Mouse (Mus musculus): ENCODE measurements at regions not wholly inside any gene's neighbourhood (a gene's known extent, or its start where the extent isn't known, plus 50 kb on each side); places are given as distances from the start of the nearest gene placed in this dataset.

DNA sequence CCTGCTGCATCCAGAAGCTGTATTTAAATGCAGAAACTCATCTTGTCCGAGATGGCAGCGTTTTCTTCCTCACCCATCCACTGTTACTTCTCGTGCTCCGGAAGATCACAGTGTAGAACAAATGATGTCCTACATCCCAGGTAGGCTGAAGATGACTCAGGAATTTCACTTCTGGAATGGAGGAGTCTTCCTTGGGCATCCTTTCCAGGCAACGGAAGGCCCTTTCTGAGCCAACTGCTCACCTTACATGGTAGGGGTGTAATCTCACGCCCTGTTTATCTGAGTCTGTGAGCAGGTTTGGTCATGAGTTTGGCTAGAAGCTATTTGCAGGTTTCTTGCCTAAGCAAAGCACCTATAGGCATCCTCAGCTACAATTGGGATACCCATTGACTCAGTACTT lies 176.9 kb downstream of the Gm19410 start:
- TF ChIP-seq MYOD1 (IDR thresholded peaks at IDR 0.05; ENCODE audit: control insufficient read depth, insufficient read length, low read depth): no peak
- no peak for TF ChIP-seq CEBPB (IDR thresholded peaks at IDR 0.05; ENCODE audit: low read depth)
- H3K36me3 ChIP-seq (ENCODE audit: control insufficient read depth, insufficient read depth): no peaks in the 10 kb centered on the region
- H3K4me3 ChIP-seq (ENCODE audit: insufficient read depth, poor library complexity, severe bottlenecking): no peak overlapping the region
- no peak overlapping the region for H3ac ChIP-seq (ENCODE audit: control insufficient read depth, insufficient read length, low read depth)
- no peaks in the 10 kb centered on the region for H3K79me2 ChIP-seq (ENCODE audit: control insufficient read depth, insufficient read depth)
- no peaks in the 10 kb centered on the region for H3K27me3 ChIP-seq (ENCODE audit: control insufficient read depth, insufficient read depth, insufficient read length)
- no peaks in the 10 kb centered on the region for H3K79me3 ChIP-seq (ENCODE audit: low read depth)

GRCm38 (mm10) chr8:35943686-35944085 lies 178.1 kb downstream of the Gm19410 start:
- H3K27me3 ChIP-seq (ENCODE audit: control insufficient read depth, insufficient read depth, insufficient read length): no peaks in the 10 kb centered on the region

DNA sequence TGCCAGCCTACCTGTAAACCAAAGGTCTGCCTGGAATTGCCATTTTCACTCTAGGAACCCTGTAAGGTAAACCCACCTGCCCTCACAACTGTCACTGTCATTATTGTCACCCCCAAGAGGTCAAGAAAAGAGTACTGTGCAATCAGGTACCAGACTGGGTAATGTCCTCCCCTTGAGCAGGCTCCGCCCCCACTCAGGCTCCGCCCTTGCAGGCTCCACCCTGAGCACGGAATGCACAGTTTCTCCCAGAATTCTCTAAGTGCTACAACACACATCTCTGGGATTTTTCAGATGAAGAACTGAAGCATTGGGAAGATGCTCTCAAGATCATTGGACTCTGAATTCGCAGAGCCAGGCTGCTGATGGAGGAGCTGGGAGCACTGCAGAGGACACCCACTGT lies 178.9 kb downstream of the Gm19410 start:
- Histone ChIP-seq H3ac (ENCODE audit: control insufficient read depth, insufficient read length, low read depth) (no peak overlapping the region), H3K27me3 (ENCODE audit: control insufficient read depth, insufficient read depth, insufficient read length) (no peaks in the 10 kb centered on the region), H3K79me3 (ENCODE audit: low read depth) (no peaks in the 10 kb centered on the region), H3K36me3 (ENCODE audit: control insufficient read depth, insufficient read depth) (no peaks in the 10 kb centered on the region), H3K4me3 (ENCODE audit: insufficient read depth, poor library complexity, severe bottlenecking) (no peak overlapping the region), H3K79me2 (ENCODE audit: control insufficient read depth, insufficient read depth) (no peaks in the 10 kb centered on the region)
- no peak for TF ChIP-seq CEBPB (IDR thresholded peaks at IDR 0.05; ENCODE audit: low read depth)
- TF ChIP-seq MYOD1 (IDR thresholded peaks at IDR 0.05; ENCODE audit: control insufficient read depth, insufficient read length, low read depth): no peak
- TF ChIP-seq FOSL1 (IDR thresholded peaks at IDR 0.05; ENCODE audit: insufficient read depth, low read length, poor library complexity, severe bottlenecking): no peak
- no peak for TF ChIP-seq CTCF (IDR thresholded peaks at IDR 0.05; ENCODE audit: control insufficient read depth, insufficient read depth, insufficient read length)
- no peak for TF ChIP-seq MYOG (IDR thresholded peaks at IDR 0.05; ENCODE audit: control insufficient read depth, extremely low read depth, insufficient read length)
- no peak for TF ChIP-seq USF1 (IDR thresholded peaks at IDR 0.05; ENCODE audit: low read depth)
- TF ChIP-seq MAX (IDR thresholded peaks at IDR 0.05): no peak

More at GRCm38 (mm10) chr8:35943686-35944085, 178.1 kb downstream of the Gm19410 start:
- Histone ChIP-seq H3K79me3 (ENCODE audit: low read depth) (no peaks in the 10 kb centered on the region), H3K79me2 (ENCODE audit: control insufficient read depth, insufficient read depth) (no peaks in the 10 kb centered on the region), H3K36me3 (ENCODE audit: control insufficient read depth, insufficient read depth) (no peaks in the 10 kb centered on the region), H3ac (ENCODE audit: control insufficient read depth, insufficient read length, low read depth) (no peak overlapping the region), H3K4me3 (ENCODE audit: insufficient read depth, poor library complexity, severe bottlenecking) (no peak overlapping the region)
- TF ChIP-seq CEBPB (IDR thresholded peaks at IDR 0.05; ENCODE audit: low read depth): no peak
- no peak for TF ChIP-seq MYOD1 (IDR thresholded peaks at IDR 0.05; ENCODE audit: control insufficient read depth, insufficient read length, low read depth)
- no peak for TF ChIP-seq MYOG (IDR thresholded peaks at IDR 0.05; ENCODE audit: control insufficient read depth, extremely low read depth, insufficient read length)
- no peak for TF ChIP-seq MAX (IDR thresholded peaks at IDR 0.05)
- TF ChIP-seq USF1 (IDR thresholded peaks at IDR 0.05; ENCODE audit: low read depth): no peak
- no peak for TF ChIP-seq CTCF (IDR thresholded peaks at IDR 0.05; ENCODE audit: control insufficient read depth, insufficient read depth, insufficient read length)
- no peak for TF ChIP-seq FOSL1 (IDR thresholded peaks at IDR 0.05; ENCODE audit: insufficient read depth, low read length, poor library complexity, severe bottlenecking)

GRCm38 (mm10) chr8:35946539-35946940 lies 180.9 kb downstream of the Gm19410 start:
- Histone ChIP-seq H3K79me2 (ENCODE audit: control insufficient read depth, insufficient read depth) (no peaks in the 10 kb centered on the region), H3K36me3 (ENCODE audit: control insufficient read depth, insufficient read depth) (no peaks in the 10 kb centered on the region)
- TF ChIP-seq USF1 (IDR thresholded peaks at IDR 0.05; ENCODE audit: low read depth) (no peak), FOSL1 (IDR thresholded peaks at IDR 0.05; ENCODE audit: insufficient read depth, low read length, poor library complexity, severe bottlenecking) (no peak), MAX (IDR thresholded peaks at IDR 0.05) (no peak), MYOD1 (IDR thresholded peaks at IDR 0.05; ENCODE audit: control insufficient read depth, insufficient read length, low read depth) (no peak), CEBPB (IDR thresholded peaks at IDR 0.05; ENCODE audit: low read depth) (no peak), MYOG (IDR thresholded peaks at IDR 0.05; ENCODE audit: control insufficient read depth, extremely low read depth, insufficient read length) (no peak), CTCF (IDR thresholded peaks at IDR 0.05; ENCODE audit: control insufficient read depth, insufficient read depth, insufficient read length) (no peak)

DNA sequence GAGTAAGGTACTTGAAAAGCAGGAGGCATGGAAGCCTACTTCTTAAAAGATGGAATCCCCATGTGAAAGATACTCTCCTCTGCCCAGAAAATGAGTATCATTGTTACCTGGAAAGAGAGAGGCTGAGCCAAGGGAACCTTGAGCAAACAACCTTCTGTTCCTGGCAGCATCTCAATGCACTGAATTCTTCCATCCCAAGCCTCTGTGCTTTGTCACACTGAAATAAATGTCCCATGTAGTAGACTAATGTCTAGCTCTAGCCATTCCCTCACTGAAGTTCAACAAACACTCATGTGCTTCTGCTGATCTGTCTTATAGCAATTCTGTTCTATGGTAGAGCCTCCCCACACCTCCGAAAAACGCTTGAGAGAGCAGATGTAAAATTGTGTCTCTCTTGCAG lies 182.6 kb downstream of the Gm19410 start:
- Histone ChIP-seq H3K36me3 (ENCODE audit: control insufficient read depth, insufficient read depth) (no peaks in the 10 kb centered on the region), H3K79me2 (ENCODE audit: control insufficient read depth, insufficient read depth) (no peaks in the 10 kb centered on the region), H3ac (ENCODE audit: control insufficient read depth, insufficient read length, low read depth) (no peak overlapping the region), H3K79me3 (ENCODE audit: low read depth) (no peaks in the 10 kb centered on the region), H3K27me3 (ENCODE audit: control insufficient read depth, insufficient read depth, insufficient read length) (no peaks in the 10 kb centered on the region), H3K4me3 (ENCODE audit: insufficient read depth, poor library complexity, severe bottlenecking) (no peak overlapping the region)
- TF ChIP-seq FOSL1 (IDR thresholded peaks at IDR 0.05; ENCODE audit: insufficient read depth, low read length, poor library complexity, severe bottlenecking) (no peak), USF1 (IDR thresholded peaks at IDR 0.05; ENCODE audit: low read depth) (no peak), CEBPB (IDR thresholded peaks at IDR 0.05; ENCODE audit: low read depth) (no peak), MYOD1 (IDR thresholded peaks at IDR 0.05; ENCODE audit: control insufficient read depth, insufficient read length, low read depth) (no peak)

More at GRCm38 (mm10) chr8:35946539-35946940, 180.9 kb downstream of the Gm19410 start:
- Histone ChIP-seq H3K27me3 (ENCODE audit: control insufficient read depth, insufficient read depth, insufficient read length) (no peaks in the 10 kb centered on the region), H3K4me3 (ENCODE audit: insufficient read depth, poor library complexity, severe bottlenecking) (no peak overlapping the region), H3K79me3 (ENCODE audit: low read depth) (no peaks in the 10 kb centered on the region), H3ac (ENCODE audit: control insufficient read depth, insufficient read length, low read depth) (no peak overlapping the region)

DNA sequence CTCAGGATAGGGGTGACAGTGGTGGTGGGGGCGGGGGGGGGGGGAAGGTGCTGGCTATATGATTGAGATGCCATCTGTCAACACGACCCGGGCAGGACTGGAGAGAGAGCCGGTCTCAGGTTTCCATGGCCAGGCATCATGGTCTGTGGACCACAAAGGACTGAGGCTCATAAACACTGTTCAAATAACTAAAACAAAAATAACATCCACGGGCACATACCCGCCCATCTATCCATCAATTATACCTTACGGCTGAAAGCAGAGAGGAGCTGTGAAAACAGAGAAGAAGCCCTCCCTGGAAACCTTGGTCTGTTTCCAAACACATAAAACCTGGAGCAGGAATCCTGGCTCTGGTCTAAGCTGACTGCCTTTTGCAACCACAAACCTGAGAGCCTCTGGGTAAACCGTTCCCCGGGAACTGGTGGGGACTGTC lies 183.2 kb downstream of the Gm19410 start:
- Histone ChIP-seq H3K79me3 (ENCODE audit: low read depth) (no peaks in the 10 kb centered on the region), H3ac (ENCODE audit: control insufficient read depth, insufficient read length, low read depth) (no peak overlapping the region), H3K27me3 (ENCODE audit: control insufficient read depth, insufficient read depth, insufficient read length) (no peaks in the 10 kb centered on the region), H3K4me3 (ENCODE audit: insufficient read depth, poor library complexity, severe bottlenecking) (no peak overlapping the region), H3K79me2 (ENCODE audit: control insufficient read depth, insufficient read depth) (no peaks in the 10 kb centered on the region), H3K36me3 (ENCODE audit: control insufficient read depth, insufficient read depth) (no peaks in the 10 kb centered on the region)
- TF ChIP-seq MYOD1 (IDR thresholded peaks at IDR 0.05; ENCODE audit: control insufficient read depth, insufficient read length, low read depth): no peak
- no peak for TF ChIP-seq USF1 (IDR thresholded peaks at IDR 0.05; ENCODE audit: low read depth)
- TF ChIP-seq CEBPB (IDR thresholded peaks at IDR 0.05; ENCODE audit: low read depth): no peak
- no peak for TF ChIP-seq CTCF (IDR thresholded peaks at IDR 0.05; ENCODE audit: control insufficient read depth, insufficient read depth, insufficient read length)
- TF ChIP-seq MYOG (IDR thresholded peaks at IDR 0.05; ENCODE audit: control insufficient read depth, extremely low read depth, insufficient read length): no peak
- no peak for TF ChIP-seq MAX (IDR thresholded peaks at IDR 0.05)
- no peak for TF ChIP-seq FOSL1 (IDR thresholded peaks at IDR 0.05; ENCODE audit: insufficient read depth, low read length, poor library complexity, severe bottlenecking)
